Mouse (Mus musculus) spleen, adult 2 months (tissue): ENCODE measurements at regions not wholly inside any gene's neighbourhood (a gene's known extent, or its start where the extent isn't known, plus 50 kb on each side); places are given as distances from the start of the nearest gene placed in this dataset.
A peak's percentile ranks its signal among the peaks of the same experiment; 100 is the strongest.

Experiments
- DNase-seq, 2 experiments: peaks; one replicate each; pipeline versions ENCODE4 v3.0.0 to v3.0.0-alpha.2; 2012 to 2021; ENCODE audit warnings: low spot score in 2 of 2, low read depth in 1 of 2
- H3K27ac ChIP-seq: fragments of 200-500 bp; 2 replicates; pipeline ENCODE4 v1.5.1; 2012; ENCODE audit warnings: low read length, inconsistent platforms; ENCODE audit not compliant: insufficient read depth
- H3K27me3 ChIP-seq: fragments of 200-500 bp; 2 replicates; pipeline ENCODE4 v1.6.1; 2012; ENCODE audit warnings: mild to moderate bottlenecking, moderate library complexity, low read length, inconsistent platforms; ENCODE audit not compliant: control insufficient read depth, insufficient read depth
- H3K36me3 ChIP-seq: fragments of 200-500 bp; 2 replicates; pipeline ENCODE4 v1.6.1; 2012; ENCODE audit warnings: mild to moderate bottlenecking, low read length, inconsistent platforms; ENCODE audit not compliant: control insufficient read depth, insufficient read depth
- H3K4me1 ChIP-seq: fragments of 200-500 bp; 2 replicates; pipeline ENCODE4 v1.6.1; 2011; ENCODE audit warnings: inconsistent platforms; ENCODE audit not compliant: control insufficient read depth, insufficient read depth, insufficient read length
- H3K4me3 ChIP-seq: fragments of 200-500 bp; 2 replicates; pipeline ENCODE4 v1.5.1; 2011; ENCODE audit warnings: mild to moderate bottlenecking, inconsistent platforms; ENCODE audit not compliant: insufficient read depth, insufficient read length; ENCODE audit errors: extremely low read depth
- CTCF ChIP-seq: fragments of 200-500 bp; IDR thresholded peaks from 2 replicates; pipeline ENCODE4 v1.5.1; 2011; ENCODE audit warnings: mild to moderate bottlenecking, inconsistent platforms; ENCODE audit not compliant: insufficient read depth, insufficient read length, insufficient replicate concordance; ENCODE audit errors: extremely low read depth
- POLR2A ChIP-seq: fragments of 200-500 bp; IDR thresholded peaks from 2 replicates; pipeline ENCODE4 v1.6.1; 2011; ENCODE audit warnings: low read depth, low read length, inconsistent platforms
- WGBS: fragments of 180-500 bp; shearing (Covaris S2); methylation state at CpG from one replicate; pipeline ENCODE4 v1.1.7; 2018; 5-methylcytosine and 5-hydroxymethylcytosine counted together

- no peak overlapping the region for H3K27ac ChIP-seq
- H3K36me3 ChIP-seq, result no peaks in the 10 kb centered on the region
- TF ChIP-seq CTCF (no peak), POLR2A (no peak)
- no peaks in the 10 kb centered on the region; the same call in none of the 2 replicates for H3K4me1 ChIP-seq
- 8% methylated on average over 3 of the region's 3 CpGs for WGBS
- H3K27me3 ChIP-seq, result peaks cover 10% of the 10 kb centered on the region
- no peak overlapping the region for H3K4me3 ChIP-seq
- no peak for DNase-seq
Observed at GRCm38 (mm10) chr3:143103333-143103732, 221.5 kb upstream of the Pkn2 start.

- H3K27ac ChIP-seq, result no peak overlapping the region
- no peaks in the 10 kb centered on the region; the same call in none of the 2 replicates for H3K4me1 ChIP-seq
- no peak for DNase-seq
- H3K4me3 ChIP-seq, result peak overlapping the region; percentile 30; the same call in 1 of the 2 replicates
- WGBS, result 6% methylated on average over 59 of the region's 59 CpGs
- H3K36me3 ChIP-seq, result no peaks in the 10 kb centered on the region
- no peak for TF ChIP-seq POLR2A
- TF ChIP-seq CTCF, result no peak
- H3K27me3 ChIP-seq, result peaks cover 10% of the 10 kb centered on the region
Observed at GRCm38 (mm10) chr3:143100810-143101645, 219.2 kb upstream of the Pkn2 start.

GRCm38 (mm10) chr3:143100203-143100602 is 218.4 kb upstream of the Pkn2 start:
- Histone ChIP-seq H3K4me3 (no peak overlapping the region), H3K27me3 (peaks cover 10% of the 10 kb centered on the region), H3K27ac (no peak overlapping the region), H3K36me3 (no peaks in the 10 kb centered on the region), H3K4me1 (no peaks in the 10 kb centered on the region; the same call in none of the 2 replicates)
- DNase-seq, result no peak
- TF ChIP-seq POLR2A (no peak), CTCF (no peak)
- WGBS, result 89% methylated on average over 7 of the region's 7 CpGs

GRCm38 (mm10) chr3:143092206-143092605 is 210.4 kb upstream of the Pkn2 start:
- Histone ChIP-seq H3K27me3 (no peaks in the 10 kb centered on the region), H3K36me3 (no peaks in the 10 kb centered on the region), H3K27ac (no peak overlapping the region), H3K4me3 (no peak overlapping the region), H3K4me1 (no peaks in the 10 kb centered on the region)
- DNase-seq, result no peak
- no peak for TF ChIP-seq POLR2A
- no peak for TF ChIP-seq CTCF
- 29% methylated on average over 4 of the region's 4 CpGs for WGBS

- 60% methylated on average over 9 of the region's 9 CpGs for WGBS
- H3K4me3 ChIP-seq, result no peak overlapping the region
- H3K27me3 ChIP-seq, result no peaks in the 10 kb centered on the region
- TF ChIP-seq POLR2A (no peak), CTCF (no peak)
- no peaks in the 10 kb centered on the region for H3K4me1 ChIP-seq
- no peak overlapping the region for H3K27ac ChIP-seq
- no peaks in the 10 kb centered on the region for H3K36me3 ChIP-seq
- DNase-seq, result no peak
Observed at GRCm38 (mm10) chr3:143090886-143091285, 209.1 kb upstream of the Pkn2 start.

DNA sequence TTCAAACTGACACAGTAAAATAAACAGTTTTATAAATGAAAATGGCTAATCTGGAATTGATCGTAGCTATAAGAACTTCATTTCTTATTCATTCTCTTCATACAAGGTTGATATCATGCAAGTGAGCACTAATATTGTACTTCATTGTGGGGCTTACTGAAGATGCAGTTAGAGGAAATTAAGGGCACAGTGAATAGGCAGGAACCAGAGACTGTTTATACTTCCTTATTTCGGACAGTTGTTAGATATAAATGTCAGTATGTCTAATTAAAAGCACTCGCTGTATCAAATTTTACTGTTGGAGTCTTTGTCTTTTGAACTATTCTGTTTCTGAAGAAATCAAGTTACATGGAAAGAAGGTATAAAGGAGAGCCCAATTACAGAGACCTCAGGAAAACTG is 208.5 kb upstream of the Pkn2 start:
- TF ChIP-seq CTCF (no peak), POLR2A (no peak)
- DNase-seq, result no peak
- Histone ChIP-seq H3K27me3 (no peaks in the 10 kb centered on the region), H3K27ac (no peak overlapping the region), H3K4me1 (no peaks in the 10 kb centered on the region), H3K4me3 (no peak overlapping the region), H3K36me3 (no peaks in the 10 kb centered on the region)
- 52% methylated on average over 3 of the region's 3 CpGs for WGBS

- TF ChIP-seq CTCF (no peak), POLR2A (no peak)
- DNase-seq, result no peak
- Histone ChIP-seq H3K4me3 (no peak overlapping the region), H3K27me3 (no peaks in the 10 kb centered on the region), H3K4me1 (no peaks in the 10 kb centered on the region), H3K36me3 (no peaks in the 10 kb centered on the region), H3K27ac (no peak overlapping the region)
- 71% methylated on average over 3 of the region's 3 CpGs for WGBS
Observed at GRCm38 (mm10) chr3:143087786-143088185, 206.0 kb upstream of the Pkn2 start.

- no peaks in the 10 kb centered on the region for H3K4me1 ChIP-seq
- 95% methylated on average over 7 of the region's 7 CpGs for WGBS
- no peak overlapping the region for H3K4me3 ChIP-seq
- no peaks in the 10 kb centered on the region for H3K36me3 ChIP-seq
- no peaks in the 10 kb centered on the region for H3K27me3 ChIP-seq
- no peak overlapping the region for H3K27ac ChIP-seq
- TF ChIP-seq CTCF, result no peak
- TF ChIP-seq POLR2A, result no peak
- no peak for DNase-seq
Observed at GRCm38 (mm10) chr3:143078310-143078709, 196.5 kb upstream of the Pkn2 start.
